Mouse (Mus musculus): ENCODE measurements around the gene Mtmr14.

GRCm38 (mm10) chr6:113283500-113283899 is 45.9 kb downstream of the Mtmr14 start:
- no peak for TF ChIP-seq CTCF (IDR thresholded peaks at IDR 0.05; ENCODE audit: borderline replicate concordance, control insufficient read depth, extremely low read depth, insufficient read depth, low read length, poor library complexity)
- TF ChIP-seq POLR2A (IDR thresholded peaks at IDR 0.05; ENCODE audit: control insufficient read depth, extremely low read depth, insufficient read depth, low read length, poor library complexity), result no peak

Measured in thymus, adult 2 months (tissue).